Mouse (Mus musculus) left cerebral cortex, adult 11 months (tissue): ENCODE results near the gene Mettl16.

Experiments used
- DNase-seq: peaks from one replicate; pipeline ENCODE4 v3.0.0; 2022; ENCODE audit warnings: low spot score

Mettl16 gene

GRCm38 (mm10) chr11:74831606-74832451, 61.2 kb downstream of the Mettl16 start:
- DNase-seq: peak; percentile 96

GRCm38 (mm10) chr11:74832503-74833143, 62.0 kb downstream of the Mettl16 start:
- peak; percentile 59 for DNase-seq

DNA sequence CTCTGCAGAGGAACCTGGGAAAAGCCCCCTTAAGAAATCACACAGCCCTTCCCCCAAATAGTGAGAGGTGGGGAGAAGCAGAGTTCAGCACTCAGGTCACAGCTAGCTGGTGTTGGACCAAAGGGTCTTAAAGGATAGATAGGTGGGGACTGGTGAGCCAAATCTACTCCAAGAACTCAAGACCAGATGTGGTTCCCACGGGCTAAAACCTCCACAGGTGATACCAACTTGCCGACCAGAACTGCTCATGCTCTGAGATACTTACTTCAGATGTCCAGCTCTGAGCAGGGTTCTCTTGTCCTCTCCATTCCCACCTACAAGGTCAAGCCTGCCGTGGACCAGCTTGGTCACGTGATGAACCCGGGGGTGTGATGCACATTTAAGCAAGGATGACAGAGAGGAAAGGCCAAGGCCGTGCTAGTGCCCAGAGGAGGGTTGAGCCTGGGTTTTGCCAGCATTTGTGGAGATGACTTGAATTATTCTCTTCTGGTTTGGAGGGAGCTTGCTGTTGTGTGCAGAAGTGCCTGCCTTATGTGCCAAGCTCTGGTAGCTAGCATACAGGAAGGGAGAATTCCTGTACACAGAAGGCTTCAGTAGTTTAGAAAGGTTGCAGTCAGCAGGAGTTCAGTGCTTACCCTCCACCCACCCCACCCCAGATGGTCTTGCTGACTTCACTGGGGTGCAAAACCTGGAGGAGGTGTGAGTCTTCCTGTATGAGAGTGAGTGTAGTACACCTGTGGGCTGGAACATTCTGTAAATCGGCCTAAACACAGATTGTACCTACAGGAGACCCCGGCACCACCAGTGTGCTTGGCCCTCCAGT, 63.1 kb downstream of the Mettl16 start:
- no peak for DNase-seq

GRCm38 (mm10) chr11:74834359-74834638, 63.7 kb downstream of the Mettl16 start:
- DNase-seq: no peak

GRCm38 (mm10) chr11:74834650-74835277, 64.1 kb downstream of the Mettl16 start:
- DNase-seq: no peak

- DNase-seq: no peak
Measured at GRCm38 (mm10) chr11:74835593-74836224, 65.1 kb downstream of the Mettl16 start.

DNA sequence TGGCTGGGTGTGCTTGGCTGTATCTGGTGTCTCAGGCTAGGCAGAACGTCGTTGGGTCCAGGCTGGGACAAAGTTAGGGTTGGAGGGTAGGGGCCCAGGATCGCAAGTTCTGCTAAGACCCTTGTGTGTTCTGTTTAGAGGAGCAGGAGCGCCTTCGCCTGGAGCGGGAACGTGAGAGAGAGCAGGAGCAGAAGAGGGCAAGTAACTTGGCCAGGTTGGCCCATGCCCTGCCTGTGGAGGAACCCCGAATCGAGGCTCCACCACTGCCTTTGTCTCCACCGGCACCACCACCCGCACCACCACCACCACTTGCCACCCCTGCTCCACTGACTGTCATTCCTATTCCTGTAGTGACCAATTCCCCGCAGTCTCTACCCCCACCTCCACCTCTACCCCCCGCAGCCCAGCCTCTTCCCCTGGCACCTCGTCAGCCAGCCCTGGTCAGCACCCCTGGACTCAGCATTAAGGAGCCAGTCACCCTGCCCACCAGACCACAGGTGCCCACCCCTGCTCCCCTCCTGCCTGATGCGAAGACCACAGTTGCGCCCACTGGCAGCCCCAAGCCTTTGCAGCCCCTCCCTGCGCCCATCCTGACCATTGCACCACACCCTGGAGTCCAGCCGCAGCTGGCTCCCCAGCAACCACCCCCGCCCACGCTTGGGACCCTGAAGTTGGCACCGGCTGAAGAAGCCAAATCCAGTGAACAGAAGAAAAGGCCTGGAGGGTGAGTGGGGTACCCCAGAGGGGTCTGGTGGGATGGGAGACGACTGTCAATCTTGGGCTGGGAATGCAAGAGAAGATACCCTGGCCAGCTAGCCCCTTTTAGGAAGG, 65.8 kb downstream of the Mettl16 start:
- no peak for DNase-seq

DNA sequence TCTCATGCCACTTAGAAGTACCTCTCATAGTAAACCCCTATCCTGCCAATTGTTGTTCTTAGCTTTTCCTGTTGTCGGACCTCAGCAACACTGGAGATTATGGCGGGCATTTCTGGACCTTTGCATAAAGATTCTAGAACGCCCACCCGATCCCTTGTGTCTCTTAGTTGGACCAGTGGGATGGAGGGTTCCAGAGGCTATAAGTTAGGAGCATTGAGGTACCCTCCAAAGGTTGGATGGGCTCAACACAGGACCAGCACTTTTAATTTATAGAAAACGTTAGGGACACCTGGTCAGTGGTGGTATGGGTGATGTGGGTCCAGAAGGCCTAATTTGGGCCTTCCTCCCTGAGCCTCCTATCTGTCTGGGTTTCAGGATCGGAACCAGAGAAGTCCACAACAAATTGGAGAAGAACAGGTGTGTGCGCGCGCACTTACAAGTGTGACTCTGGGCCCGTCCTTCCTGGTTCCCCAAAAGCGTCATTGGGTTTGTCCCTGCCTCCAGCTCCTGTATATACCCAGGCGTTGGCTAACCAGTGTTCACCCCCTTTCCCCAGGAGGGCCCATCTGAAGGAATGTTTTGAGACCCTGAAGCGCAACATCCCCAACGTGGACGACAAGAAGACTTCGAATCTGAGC, 66.5 kb downstream of the Mettl16 start:
- DNase-seq: no peak

- peak; percentile 89 for DNase-seq
Measured at GRCm38 (mm10) chr11:74837694-74838431, 67.2 kb downstream of the Mettl16 start.

DNA sequence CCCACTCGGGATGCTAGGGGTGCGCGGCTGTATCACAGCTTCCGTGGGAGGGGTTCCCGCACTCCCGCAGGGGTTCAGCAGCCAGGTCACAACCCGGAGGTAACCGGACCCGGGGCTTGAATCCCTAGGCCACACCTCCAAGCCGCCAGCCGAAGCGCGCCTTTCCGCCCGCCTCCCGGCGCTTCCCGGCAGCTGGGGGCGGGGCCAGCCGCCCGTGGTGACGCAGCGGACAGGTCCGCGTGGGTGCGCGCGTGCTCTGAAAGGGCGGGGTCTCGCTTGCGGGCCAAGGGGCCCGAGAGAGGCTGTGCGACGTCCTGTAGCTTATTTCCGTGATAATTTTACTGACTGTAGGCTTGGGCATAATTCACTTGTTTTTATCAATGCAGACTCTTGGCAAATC, 67.8 kb downstream of the Mettl16 start:
- DNase-seq: peak; percentile 90

GRCm38 (mm10) chr11:74838971-74839370, 68.3 kb downstream of the Mettl16 start:
- DNase-seq: peak; percentile 79

DNA sequence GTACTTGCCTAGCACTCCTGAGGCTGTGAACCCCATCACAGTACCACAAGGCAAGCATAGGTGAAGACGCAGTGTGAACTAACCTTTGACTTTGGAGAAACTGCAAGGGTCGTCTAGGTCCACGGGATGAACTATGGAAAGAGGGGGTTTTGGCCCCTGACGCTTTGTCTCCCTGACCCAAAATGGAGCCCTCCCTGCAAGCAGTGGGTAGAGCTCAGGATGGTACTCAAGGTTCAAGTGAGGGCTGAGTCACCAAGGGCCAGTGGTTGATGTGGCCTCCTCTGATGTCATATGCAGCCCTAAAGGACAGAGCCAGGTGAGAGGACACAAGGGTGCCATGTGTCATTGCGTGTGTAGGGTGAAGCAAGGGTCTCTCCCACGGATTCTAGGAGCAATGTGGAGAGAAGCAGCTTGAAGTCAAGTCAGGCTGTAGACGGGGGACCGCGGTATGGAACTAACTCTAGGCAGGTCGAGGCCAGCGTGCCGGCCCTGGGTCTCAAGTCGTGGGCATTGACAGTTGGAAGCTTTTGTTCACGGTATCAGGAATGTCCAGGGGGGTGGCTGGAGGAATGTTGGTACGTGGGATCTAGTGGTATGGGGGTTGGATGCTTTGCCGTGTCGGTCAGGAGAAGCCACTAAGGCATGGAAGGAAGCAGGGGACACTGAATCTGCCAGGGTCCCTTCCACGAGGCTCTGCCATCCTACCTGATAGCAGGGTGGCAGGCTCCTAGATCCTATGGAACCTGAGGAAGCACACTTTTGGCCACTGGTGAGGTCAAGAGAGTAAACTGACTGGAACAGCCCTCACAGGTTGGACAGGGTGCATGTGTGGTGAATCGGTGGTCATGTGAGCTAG, 69.5 kb downstream of the Mettl16 start:
- DNase-seq: no peak

GRCm38 (mm10) chr11:74840739-74841138, 70.1 kb downstream of the Mettl16 start:
- DNase-seq: no peak

DNA sequence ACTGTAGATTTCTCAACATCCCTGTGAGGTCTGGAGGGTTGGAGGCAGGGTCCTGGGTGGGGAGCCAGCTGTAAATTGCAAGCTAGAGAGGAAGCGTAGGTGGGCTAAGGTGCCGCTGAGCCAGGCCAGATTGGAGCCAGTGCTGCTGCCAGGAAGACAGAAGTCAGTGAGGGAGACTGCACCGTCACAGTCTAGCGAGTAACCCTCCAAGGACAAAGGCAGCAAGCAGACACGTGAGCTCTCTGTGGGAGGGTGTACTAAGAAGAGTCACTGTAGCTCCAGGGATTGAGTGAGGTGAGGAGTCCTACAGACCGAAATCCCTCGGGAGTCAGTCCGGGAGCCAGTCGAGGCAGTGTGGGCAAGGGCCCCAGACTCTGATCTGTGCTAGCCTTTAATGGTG, 70.7 kb downstream of the Mettl16 start:
- DNase-seq: no peak

GRCm38 (mm10) chr11:74842045-74842444, 71.4 kb downstream of the Mettl16 start:
- DNase-seq: no peak

GRCm38 (mm10) chr11:74842656-74843434, 72.2 kb downstream of the Mettl16 start:
- no peak for DNase-seq

DNA sequence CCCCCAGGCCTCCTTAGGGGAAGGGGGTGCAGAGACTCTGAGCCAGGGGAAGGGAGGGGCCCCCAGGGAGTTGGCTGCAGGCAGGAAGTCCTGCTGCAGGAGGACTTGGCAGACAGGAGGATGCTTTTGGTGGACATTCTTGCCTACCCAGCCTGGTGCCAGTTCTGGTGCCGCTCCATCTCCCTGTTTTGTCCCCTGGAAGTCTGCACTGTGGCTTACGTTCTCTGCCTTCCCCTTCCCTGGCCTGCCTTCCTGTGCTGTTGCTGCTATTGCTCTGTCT, 72.7 kb downstream of the Mettl16 start:
- DNase-seq: no peak

- no peak for DNase-seq
Measured at GRCm38 (mm10) chr11:74843761-74844160, 73.1 kb downstream of the Mettl16 start.
